Comparison of ENCODE assay signal across 9 mouse cellular contexts in genomic region chr11:121388554-121388945, GRCm38 (mm10). TPM values are rescaled to one million over a fixed set of nuclear protein-coding genes. Genes with fewer than 3 reads are reported as not detected.
DNase-seq lines count a peak whose midpoint lies in the region; ATAC-seq lines count a peak whose summit lies in the region.
"Had no signal": no experiment of that assay in that cellular context is flagged by ENCODE, and none has a peak within 500 bp of the region (broad histone marks: within the 10 kb centered on the region; RNA-seq: fewer than 3 reads in every experiment).

No protein-coding gene starts in this region.

- 0 out of 2 replicates have a peak, but pooled peaks have one; percentile 6 for ATAC-seq in heart, embryonic 13.5 days (ENCODE audit: extremely low read depth, insufficient number of reproducible peaks, low FRiP score, low TSS enrichment)
- ATAC-seq in hindbrain, embryonic 12.5 days (ENCODE audit: low FRiP score), result peak; percentile 41
- ATAC-seq in midbrain, embryonic 11.5 days (ENCODE audit: low FRiP score), result no peak; the same call in 1 of the 2 replicates
- ATAC-seq: CD4-positive, CD25-positive, alpha-beta regulatory T cell, adult 4 months had no signal

- peak overlapping the region; percentile 19; the same call in 1 of the 2 replicates for H3K9ac ChIP-seq in heart, embryonic 13.5 days
- H3K9ac ChIP-seq in hindbrain, embryonic 12.5 days, result no peak overlapping the region
- no peak overlapping the region for H3K9ac ChIP-seq in midbrain, embryonic 11.5 days (ENCODE audit: low read length)

- no peak overlapping the region for H3K27ac ChIP-seq in heart, embryonic 13.5 days (replicated peaks)
- H3K27ac ChIP-seq in brown adipose tissue, adult 24 weeks (replicated peaks; ENCODE audit: low read depth, low read length), result no peak overlapping the region
- 0 out of 2 replicates have a peak overlapping the region, but pooled peaks have one; percentile 26 for H3K27ac ChIP-seq in hindbrain, embryonic 12.5 days
- no peak overlapping the region for H3K27ac ChIP-seq in midbrain, embryonic 11.5 days (ENCODE audit: low read depth, low read length)

- DNase-seq in heart, postnatal 14 days, result no peak
- no peak for DNase-seq in midbrain, embryonic 11.5 days (ENCODE audit: low spot score, missing footprints)
- no peak for DNase-seq in layer of hippocampus, adult 8-10 months (ENCODE audit: low spot score in 2 of 2)
- DNase-seq in thymus, postnatal 0 days (ENCODE audit: low spot score), result no peak
- DNase-seq in frontal cortex, postnatal 14 days (ENCODE audit: low spot score in 2 of 2), result no peak

- intact Hi-C loops in heart, postnatal 14 days (cut with DNase I), result loop anchor here (2.0 kb wide), 1 partner anchor 30 kb away; no protein-coding TSS in a partner anchor

- H3K36me3 ChIP-seq in heart, embryonic 13.5 days, result no peaks in the 10 kb centered on the region
- no peaks in the 10 kb centered on the region for H3K36me3 ChIP-seq in hindbrain, embryonic 12.5 days
- no peaks in the 10 kb centered on the region for H3K36me3 ChIP-seq in midbrain, embryonic 11.5 days (ENCODE audit: control insufficient read depth, insufficient read depth, low read length)

- H3K27me3 ChIP-seq in heart, embryonic 13.5 days (replicated peaks), result peaks cover 11% of the 10 kb centered on the region
- H3K27me3 ChIP-seq in hindbrain, embryonic 12.5 days, result peaks cover 11% of the 10 kb centered on the region
- peaks cover 8% of the 10 kb centered on the region; the same call in 1 of the 2 replicates for H3K27me3 ChIP-seq in midbrain, embryonic 11.5 days (ENCODE audit: control insufficient read depth, insufficient read depth, low read length)

- H3K4me1 ChIP-seq in heart, embryonic 13.5 days, result peaks cover 13% of the 10 kb centered on the region
- peaks cover 4% of the 10 kb centered on the region; the same call in 1 of the 2 replicates for H3K4me1 ChIP-seq in brown adipose tissue, adult 24 weeks (ENCODE audit: control insufficient read depth, insufficient read depth, insufficient read length, low read length)
- H3K4me1 ChIP-seq in hindbrain, embryonic 12.5 days, result peaks cover 15% of the 10 kb centered on the region
- no peaks in the 10 kb centered on the region for H3K4me1 ChIP-seq in midbrain, embryonic 11.5 days (ENCODE audit: control insufficient read depth, insufficient read depth, low read length)

- 11% methylated on average over 6 of the region's 6 CpGs for WGBS in heart, embryonic 13.5 days
- 12% methylated on average over 6 of the region's 6 CpGs for WGBS in hindbrain, embryonic 12.5 days
- WGBS in midbrain, embryonic 11.5 days, result 10% methylated on average over 6 of the region's 6 CpGs

- no peaks in the 10 kb centered on the region for H3K9me3 ChIP-seq in heart, embryonic 13.5 days
- H3K9me3 ChIP-seq in hindbrain, embryonic 12.5 days (replicated peaks), result no peaks in the 10 kb centered on the region
- H3K9me3 ChIP-seq in midbrain, embryonic 11.5 days (ENCODE audit: control insufficient read depth, low read length), result no peaks in the 10 kb centered on the region

- H3K4me2 ChIP-seq in heart, embryonic 13.5 days, result peak overlapping the region; percentile 94
- H3K4me2 ChIP-seq in hindbrain, embryonic 12.5 days (replicated peaks), result peak overlapping the region; percentile 91
- H3K4me2 ChIP-seq in midbrain, embryonic 11.5 days, result peak overlapping the region; percentile 82

- H3K4me3 ChIP-seq in heart, embryonic 13.5 days, result peak overlapping the region; percentile 74
- H3K4me3 ChIP-seq in brown adipose tissue, adult 24 weeks (ENCODE audit: insufficient read depth, low read depth, low read length), result peak overlapping the region; percentile 82; the same call in 1 of the 2 replicates
- peak overlapping the region; percentile 64 for H3K4me3 ChIP-seq in hindbrain, embryonic 12.5 days
- peak overlapping the region; percentile 51 for H3K4me3 ChIP-seq in midbrain, embryonic 11.5 days (ENCODE audit: low read depth, low read length)

RNA-seq across cellular contexts. Expression of gene Rab40b, which starts 0.5 kb away (rescaled TPM):
- polyA plus RNA-seq in heart, embryonic 13.5 days (2015; fragmentation: Nextera tagmentation; extraction: Ambion mirVana), result 4.6 and 5.0 TPM in 2 replicates
- total RNA-seq in heart, postnatal 14 days (2021), result 1 to 10 TPM; 2.0 to 3.3 TPM
- polyA plus RNA-seq in brown adipose tissue, adult 24 weeks (2012; ENCODE audit: insufficient read depth, insufficient read length, missing spikeins), result 5.1 and 5.5 TPM in 2 replicates
- 6.7 and 7.2 TPM in 2 replicates for polyA plus RNA-seq in hindbrain, embryonic 12.5 days (2016; fragmentation: Nextera tagmentation; extraction: Ambion mirVana)
- polyA plus RNA-seq in midbrain, embryonic 11.5 days (2014; fragmentation: Nextera tagmentation; extraction: Ambion mirVana), result 3.3 and 3.8 TPM in 2 replicates
- 10 to 100 TPM; 49.0 to 57.9 (median 53.8) TPM for total RNA-seq in layer of hippocampus, adult 8-10 months (2022)
- 0.64 and 1.0 TPM in 2 replicates for polyA plus RNA-seq in thymus, postnatal 0 days (2015; fragmentation: Nextera tagmentation; extraction: Ambion mirVana)
- polyA plus RNA-seq: CD4-positive, CD25-positive, alpha-beta regulatory T cell, adult 4 months had no signal

RNA-seq across cellular contexts. Expression of gene Fn3krp, which starts 32.7 kb away (rescaled TPM):
- polyA plus RNA-seq in heart, embryonic 13.5 days (2015; fragmentation: Nextera tagmentation; extraction: Ambion mirVana), result 4.6 and 5.5 TPM in 2 replicates
- 1 to 10 TPM; 6.9 to 8.3 TPM for total RNA-seq in heart, postnatal 14 days (2021)
- polyA plus RNA-seq in brown adipose tissue, adult 24 weeks (2012; ENCODE audit: insufficient read depth, insufficient read length, missing spikeins), result 24.6 TPM in 2 replicates
- polyA plus RNA-seq in hindbrain, embryonic 12.5 days (2016; fragmentation: Nextera tagmentation; extraction: Ambion mirVana), result 8.5 and 10.9 TPM in 2 replicates
- polyA plus RNA-seq in midbrain, embryonic 11.5 days (2014; fragmentation: Nextera tagmentation; extraction: Ambion mirVana), result 8.6 and 10.6 TPM in 2 replicates
- 10 to 100 TPM; 48.4 to 51.6 (median 51.1) TPM for total RNA-seq in layer of hippocampus, adult 8-10 months (2022)
- 7.4 and 7.8 TPM in 2 replicates for polyA plus RNA-seq in thymus, postnatal 0 days (2015; fragmentation: Nextera tagmentation; extraction: Ambion mirVana)

RNA-seq across cellular contexts. Expression of gene Wdr45b, which starts 34.3 kb away (rescaled TPM):
- 70.9 and 72.7 TPM in 2 replicates for polyA plus RNA-seq in heart, embryonic 13.5 days (2015; fragmentation: Nextera tagmentation; extraction: Ambion mirVana)
- total RNA-seq in heart, postnatal 14 days (2021), result 10 to 100 TPM; 42.0 to 43.6 TPM
- 33.8 and 37.1 TPM in 2 replicates for polyA plus RNA-seq in brown adipose tissue, adult 24 weeks (2012; ENCODE audit: insufficient read depth, insufficient read length, missing spikeins)
- 82.3 and 88.7 TPM in 2 replicates for polyA plus RNA-seq in hindbrain, embryonic 12.5 days (2016; fragmentation: Nextera tagmentation; extraction: Ambion mirVana)
- 94.4 and 99.2 TPM in 2 replicates for polyA plus RNA-seq in midbrain, embryonic 11.5 days (2014; fragmentation: Nextera tagmentation; extraction: Ambion mirVana)
- total RNA-seq in layer of hippocampus, adult 8-10 months (2022), result 10 to 100 TPM; 54.5 to 70.7 (median 61.0) TPM
- 57.6 and 58.9 TPM in 2 replicates for polyA plus RNA-seq in thymus, postnatal 0 days (2015; fragmentation: Nextera tagmentation; extraction: Ambion mirVana)

RNA-seq across cellular contexts. Expression of gene Fn3k, which starts 46.2 kb away (rescaled TPM):
- polyA plus RNA-seq in heart, embryonic 13.5 days (2015; fragmentation: Nextera tagmentation; extraction: Ambion mirVana), result 8.9 and 9.6 TPM in 2 replicates
- 10 to 100 TPM; 22.2 to 23.0 TPM for total RNA-seq in heart, postnatal 14 days (2021)
- 30.2 and 39.7 TPM in 2 replicates for polyA plus RNA-seq in brown adipose tissue, adult 24 weeks (2012; ENCODE audit: insufficient read depth, insufficient read length, missing spikeins)
- polyA plus RNA-seq in hindbrain, embryonic 12.5 days (2016; fragmentation: Nextera tagmentation; extraction: Ambion mirVana), result 1.9 and 2.8 TPM in 2 replicates
- polyA plus RNA-seq in midbrain, embryonic 11.5 days (2014; fragmentation: Nextera tagmentation; extraction: Ambion mirVana), result 1.7 and 1.8 TPM in 2 replicates
- total RNA-seq in layer of hippocampus, adult 8-10 months (2022), result 10 to 100 TPM; 40.7 to 57.9 (median 49.9) TPM
- 6.8 and 6.9 TPM in 2 replicates for polyA plus RNA-seq in thymus, postnatal 0 days (2015; fragmentation: Nextera tagmentation; extraction: Ambion mirVana)
- polyA plus RNA-seq: CD4-positive, CD25-positive, alpha-beta regulatory T cell, adult 4 months had no signal
